Mouse (Mus musculus) liver, adult 2 months (tissue): ENCODE measurements at regions not wholly inside any gene's neighbourhood (a gene's known extent, or its start where the extent isn't known, plus 50 kb on each side); places are given as distances from the start of the nearest gene placed in this dataset.
A peak's percentile ranks its signal among the peaks of the same experiment; 100 is the strongest.

Source experiments
- CTCF ChIP-seq: fragments of 200-500 bp; IDR thresholded peaks from 2 replicates; pipeline ENCODE4 v1.5.1; 2011; ENCODE audit warnings: low read depth, low read length, control low read depth
- POLR2A ChIP-seq: fragments of 200-500 bp; IDR thresholded peaks from 2 replicates; pipeline ENCODE4 v1.6.1; 2011; ENCODE audit warnings: low read length, control low read depth; ENCODE audit not compliant: insufficient read depth; ENCODE audit errors: extremely low read depth

DNA sequence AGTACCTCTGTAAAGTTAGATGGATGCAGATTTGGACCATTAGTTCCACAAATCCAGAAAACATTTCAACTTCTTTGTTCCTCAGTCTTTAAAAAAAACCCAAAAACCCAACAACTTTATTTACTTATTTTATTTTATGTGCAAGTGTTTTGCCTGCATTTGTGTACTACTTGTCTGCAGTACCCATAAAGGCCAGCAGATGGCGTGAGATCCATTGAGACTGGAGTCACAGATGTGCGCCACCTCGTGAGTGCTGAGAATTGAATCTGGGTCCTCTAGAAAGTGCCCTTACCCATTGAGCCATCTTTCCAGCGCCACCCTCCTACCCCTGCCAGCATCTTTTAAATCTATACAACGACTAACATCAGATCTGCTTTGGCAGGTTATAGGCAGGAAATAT is 53.0 kb downstream of the Gm12689 start:
- TF ChIP-seq CTCF (peak; percentile 16; the same call in 1 of the 2 replicates), POLR2A (no peak)
